Mouse (Mus musculus): ENCODE data around the gene Immp1l.
A peak's percentile ranks its signal among the peaks of the same experiment; 100 is the strongest.

Gene Immp1l

DNA sequence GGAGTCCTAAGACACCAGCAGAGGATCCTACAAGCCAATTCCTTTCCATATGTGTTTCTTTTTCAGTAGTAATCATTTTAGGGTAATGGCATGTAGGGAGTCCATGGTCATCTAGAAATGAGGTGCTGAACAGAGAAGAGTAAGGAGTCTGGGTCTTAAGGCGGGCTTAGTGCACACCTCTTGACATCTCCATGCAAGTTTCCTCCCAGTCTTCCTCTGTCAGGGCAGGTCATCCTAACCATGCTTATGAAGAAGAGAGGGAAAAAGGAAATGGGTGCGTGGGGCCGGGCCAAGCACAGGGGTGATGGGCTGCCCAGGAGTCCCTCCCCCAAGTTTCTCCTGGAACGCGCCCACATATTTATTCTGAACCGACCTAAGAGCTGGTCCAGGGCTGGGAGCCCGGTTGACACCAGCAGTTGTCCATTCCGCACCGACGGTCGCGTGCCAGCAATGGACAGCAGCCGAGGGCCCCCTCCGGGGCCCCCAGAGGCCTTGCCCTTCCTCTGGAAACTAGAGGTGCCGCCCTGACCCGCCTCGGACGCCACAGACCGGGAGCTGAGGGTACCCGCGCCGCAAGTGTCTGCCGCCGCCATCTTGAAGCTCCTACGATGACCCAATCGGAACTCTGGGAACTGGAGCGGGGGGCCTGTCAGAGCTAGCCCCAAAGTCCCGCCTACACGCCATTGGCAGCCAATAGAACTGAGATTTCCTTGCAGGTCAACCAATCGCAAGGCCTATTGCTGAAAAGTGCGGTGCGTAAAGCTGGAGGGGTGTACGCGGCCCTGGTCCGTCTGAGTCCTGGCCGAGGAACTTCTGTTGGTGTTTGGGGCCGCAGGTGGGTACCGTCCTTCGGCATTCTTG, at the start of gene Immp1l, which contains the start of gene Elp4:
Gene Immp1l (plus strand): TSS at position 743 of the 861 bp plus-strand sequence.
Gene Elp4 (minus strand): TSS at position 669 of the 861 bp plus-strand sequence.
- peak; percentile 95 for DNase-seq (ENCODE audit: low spot score)

- no peak for DNase-seq (ENCODE audit: low spot score)
Observed at GRCm38 (mm10) chr2:105854740-105855139, 49.7 kb upstream of the Immp1l start.

DNA sequence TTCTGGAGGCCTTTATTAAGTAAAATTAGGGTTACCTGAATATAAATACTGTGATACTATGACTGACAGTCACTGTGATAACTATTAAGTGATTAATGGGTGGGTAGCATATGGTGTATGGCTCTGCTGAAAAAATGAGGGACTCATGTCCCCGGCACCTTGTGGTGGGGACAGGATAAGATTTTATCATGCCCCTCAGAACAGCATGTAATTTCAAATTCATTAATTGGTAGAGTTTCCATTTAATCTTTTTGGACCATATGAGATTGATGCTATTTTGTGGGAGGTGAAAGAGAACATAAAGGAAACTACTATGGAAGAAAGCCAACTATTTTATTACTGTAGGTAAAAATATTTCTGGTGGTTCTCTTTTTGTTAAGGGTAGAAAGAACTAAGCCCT, 31.0 kb upstream of the Immp1l start:
- DNase-seq (ENCODE audit: low spot score), result no peak

GRCm38 (mm10) chr2:105890816-105891215, 13.6 kb upstream of the Immp1l start:
- no peak for DNase-seq (ENCODE audit: low spot score)

DNA sequence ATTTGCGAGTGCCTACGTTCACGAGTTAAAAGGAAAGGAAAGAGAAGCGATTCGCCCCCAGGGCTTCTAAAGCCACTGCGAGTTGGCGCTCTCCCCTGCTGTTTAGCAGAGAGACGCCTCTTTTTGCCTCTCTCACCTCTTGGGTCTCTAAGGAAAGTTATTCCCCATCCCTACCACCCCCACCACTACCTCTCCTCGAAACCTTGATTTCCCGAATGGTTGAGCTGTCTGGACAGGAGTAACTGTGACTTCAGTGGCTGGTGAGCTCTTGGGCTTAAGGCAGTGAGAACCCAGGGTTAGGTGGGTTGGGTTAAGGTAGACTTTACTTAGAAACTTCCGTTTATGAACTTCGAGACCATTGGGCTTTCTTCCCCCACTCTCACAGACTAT, 314 bp downstream of the Immp1l start:
- DNase-seq (ENCODE audit: low spot score), result no peak

DNA sequence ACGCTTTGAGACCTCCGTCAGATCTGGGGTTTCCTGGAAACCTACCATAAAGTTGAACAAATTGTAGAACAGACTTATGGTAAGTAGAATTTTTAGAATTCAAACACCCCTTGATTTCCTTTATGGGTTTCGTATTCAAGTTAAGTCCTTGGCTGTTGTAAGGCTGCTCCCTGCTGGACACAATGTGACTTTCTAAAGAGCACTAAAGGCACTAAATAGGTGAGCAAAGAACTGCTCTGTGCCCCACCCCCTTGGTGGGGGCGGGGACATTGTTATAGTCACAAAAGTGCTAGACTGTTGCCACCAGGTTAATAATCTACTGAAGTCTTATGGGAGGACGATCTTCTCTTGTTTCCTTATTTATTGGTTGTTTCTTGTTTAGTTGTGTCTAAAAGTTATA, 3.9 kb downstream of the Immp1l start:
- DNase-seq (ENCODE audit: low spot score), result no peak

GRCm38 (mm10) chr2:105910611-105911010, 6.2 kb downstream of the Immp1l start:
- DNase-seq (ENCODE audit: low spot score), result no peak

- DNase-seq (ENCODE audit: low spot score), result no peak
Observed at GRCm38 (mm10) chr2:105913655-105914366, 9.4 kb downstream of the Immp1l start.

DNA sequence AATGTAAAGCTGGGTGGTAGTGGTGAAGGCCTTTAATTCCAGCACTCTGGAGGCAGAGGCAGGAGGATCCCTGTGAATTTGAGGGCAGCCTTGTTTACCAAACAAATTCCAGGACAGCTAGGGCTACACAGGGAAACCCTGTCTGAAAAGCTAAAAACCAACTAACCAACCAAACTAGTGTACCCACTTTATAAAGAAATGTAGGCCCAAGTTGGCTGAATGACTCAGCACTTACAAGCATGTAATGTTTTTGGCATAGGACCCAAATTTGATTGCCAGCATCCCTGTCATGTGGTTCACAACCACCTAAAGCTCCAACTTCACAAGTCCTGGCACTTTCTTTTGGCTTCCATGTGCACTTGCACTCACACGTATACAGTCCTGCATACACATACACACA, 12.2 kb downstream of the Immp1l start:
- no peak for DNase-seq (ENCODE audit: low spot score)

GRCm38 (mm10) chr2:105917623-105918346, 13.3 kb downstream of the Immp1l start:
- DNase-seq (ENCODE audit: low spot score), result no peak

GRCm38 (mm10) chr2:105950131-105950530, 45.7 kb downstream of the Immp1l start:
- no peak for DNase-seq (ENCODE audit: low spot score)

- no peak for DNase-seq (ENCODE audit: low spot score)
Observed at GRCm38 (mm10) chr2:105951350-105951940, 47.0 kb downstream of the Immp1l start.

- DNase-seq (ENCODE audit: low spot score), result no peak
Observed at GRCm38 (mm10) chr2:105953862-105954261, 49.4 kb downstream of the Immp1l start.

GRCm38 (mm10) chr2:105963447-105963846, 59.0 kb downstream of the Immp1l start:
- no peak for DNase-seq (ENCODE audit: low spot score)

GRCm38 (mm10) chr2:105973941-105974340, 69.5 kb downstream of the Immp1l start:
- no peak for DNase-seq (ENCODE audit: low spot score)

DNA sequence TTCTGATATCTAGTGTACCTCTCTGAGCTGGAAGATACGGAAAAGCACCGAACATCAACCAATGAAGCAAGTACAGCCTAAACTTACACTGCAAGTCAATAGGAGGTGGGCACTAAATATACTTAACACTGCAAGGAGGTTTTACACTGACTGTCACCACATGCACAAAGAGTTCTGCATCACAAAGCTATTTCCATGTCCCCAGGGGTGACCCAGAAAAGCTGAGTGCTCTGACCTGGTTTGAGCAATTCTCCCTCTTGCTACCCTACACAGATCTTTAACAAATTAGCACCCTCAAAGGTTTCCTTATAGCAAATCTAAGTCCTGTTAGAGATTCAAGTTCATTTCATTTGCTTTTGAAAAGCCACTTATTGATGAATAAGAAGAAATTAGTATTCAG, 73.6 kb downstream of the Immp1l start:
- DNase-seq (ENCODE audit: low spot score), result no peak

DNA sequence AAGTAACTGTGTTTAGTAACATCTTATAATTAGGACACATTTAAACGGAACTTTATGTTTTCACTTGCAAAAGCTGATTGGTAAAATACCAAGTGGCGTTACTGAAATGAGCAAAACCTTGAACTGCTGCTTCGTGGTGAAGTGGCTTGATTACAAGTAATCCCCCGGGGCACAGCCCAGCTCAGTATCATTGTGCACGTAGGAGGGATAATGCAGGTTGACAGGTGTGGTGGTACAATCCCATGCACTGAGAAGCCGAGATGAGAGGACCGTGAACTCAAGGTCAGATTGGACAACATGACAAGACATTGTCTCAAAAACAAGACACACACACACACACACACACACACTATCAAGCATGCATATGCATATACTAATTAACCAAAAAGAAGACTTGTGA, 80.8 kb downstream of the Immp1l start:
- no peak for DNase-seq (ENCODE audit: low spot score)

- no peak for DNase-seq (ENCODE audit: low spot score)
Observed at GRCm38 (mm10) chr2:105987131-105987530, 82.7 kb downstream of the Immp1l start.

DNA sequence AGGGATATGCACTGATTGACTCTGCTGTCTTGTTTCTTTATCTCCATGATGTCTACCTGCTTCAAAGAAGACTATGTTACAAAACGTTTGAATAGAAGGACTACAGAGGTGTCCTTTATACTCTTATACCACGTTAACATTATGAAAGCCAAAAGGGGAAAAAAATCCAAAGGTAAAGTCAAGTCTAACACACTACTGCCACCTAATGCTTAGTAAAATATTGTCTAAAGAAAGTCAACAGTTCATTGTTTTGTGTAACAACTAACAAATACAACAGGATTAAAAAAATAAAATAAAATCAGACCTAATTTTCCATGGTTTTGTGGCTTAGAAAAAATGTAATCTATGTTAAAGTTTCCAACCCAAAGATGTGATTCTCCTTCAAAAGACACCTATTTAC, 83.6 kb downstream of the Immp1l start:
- DNase-seq (ENCODE audit: low spot score), result no peak

- DNase-seq (ENCODE audit: low spot score), result peak; percentile 89
Observed at GRCm38 (mm10) chr2:106002835-106003739, 98.6 kb downstream of the Immp1l start, which contains the start of gene Dnajc24. TSS of gene Dnajc24 (minus strand) at chr2:106003549.

DNA sequence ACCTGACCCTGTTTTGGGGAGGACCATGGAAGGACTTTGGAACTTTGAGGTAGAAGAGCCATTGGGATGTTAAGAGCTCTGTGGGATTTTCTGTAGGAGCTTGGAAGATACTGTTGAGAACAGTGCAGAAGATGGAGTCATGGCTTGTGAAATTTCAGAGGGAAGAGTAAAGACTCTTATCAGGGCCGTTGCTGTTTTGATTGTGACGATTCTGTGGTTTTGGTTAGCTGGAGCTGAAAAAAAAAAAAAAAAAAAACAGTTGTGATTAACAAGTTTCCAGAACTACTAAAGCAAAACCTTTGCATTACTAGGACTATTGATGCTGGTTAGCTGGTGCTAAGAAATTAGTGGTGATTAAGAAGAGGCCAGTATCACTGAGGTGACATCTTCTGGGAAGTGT, 104.0 kb downstream of the Immp1l start:
- no peak for DNase-seq (ENCODE audit: low spot score)
